Mouse (Mus musculus): ENCODE measurements at regions not wholly inside any gene's neighbourhood (a gene's known extent, or its start where the extent isn't known, plus 50 kb on each side); places are given as distances from the start of the nearest gene placed in this dataset.

- no peak for DNase-seq (ENCODE audit: low read depth)
Observed at GRCm38 (mm10) chr15:57543985-57544384, 66.6 kb upstream of the Slc22a22 start.

- no peak for DNase-seq (ENCODE audit: low read depth)
Observed at GRCm38 (mm10) chr15:57542630-57543029, 65.2 kb upstream of the Slc22a22 start.

GRCm38 (mm10) chr15:57535514-57535913 lies 58.1 kb upstream of the Slc22a22 start:
- DNase-seq (ENCODE audit: low read depth), result no peak
